26 mouse cellular contexts compared by ENCODE assay signal in the genomic region with DNA sequence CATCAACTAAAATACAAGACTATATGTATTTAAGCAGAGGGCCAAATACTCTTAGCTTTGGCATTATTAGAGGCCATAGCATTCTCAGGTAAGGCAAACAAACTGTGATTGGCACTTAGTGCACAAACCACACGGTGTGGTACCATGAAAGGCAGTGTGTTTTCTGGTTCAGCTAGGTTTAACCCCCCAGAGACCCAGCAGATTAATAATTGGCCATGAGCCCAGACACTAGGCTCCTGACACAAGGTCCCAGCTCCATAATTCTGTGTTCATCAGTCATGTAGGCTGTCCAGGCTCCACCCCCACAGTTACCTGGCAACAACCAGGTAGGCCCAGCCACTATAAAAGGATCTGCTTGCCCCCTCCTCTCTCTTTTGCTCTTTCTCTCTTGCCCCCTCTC.
"Had no signal": no experiment of that assay in that cellular context is flagged by ENCODE, and none has a peak within 500 bp of the region (broad histone marks: within the 10 kb centered on the region; RNA-seq: fewer than 3 reads in every experiment).

No protein-coding gene starts in this region.

- H3K4me3 ChIP-seq: heart, adult 2 months; heart, embryonic 13.5 days; heart, embryonic 15.5 days; hindbrain, embryonic 12.5 days; hindbrain, embryonic 15.5 days; kidney, embryonic 15.5 days; layer of hippocampus, adult 2 months; left cerebral cortex, adult 2 months; limb, embryonic 10.5 days; limb, embryonic 12.5 days; liver, embryonic 13.5 days had no signal

- H3K4me1 ChIP-seq: heart, embryonic 13.5 days; heart, embryonic 15.5 days; liver, embryonic 13.5 days had no signal

- H3K27me3 ChIP-seq: hindbrain, embryonic 15.5 days; liver, embryonic 13.5 days had no signal

- H3K9me3 ChIP-seq: heart, embryonic 13.5 days; heart, embryonic 15.5 days; hindbrain, embryonic 12.5 days; hindbrain, embryonic 15.5 days; kidney, embryonic 15.5 days; limb, embryonic 10.5 days; limb, embryonic 12.5 days; liver, embryonic 13.5 days had no signal

- H3K4me2 ChIP-seq: heart, embryonic 11.5 days; heart, embryonic 13.5 days; heart, embryonic 15.5 days; hindbrain, embryonic 12.5 days; hindbrain, embryonic 15.5 days; kidney, embryonic 15.5 days; limb, embryonic 12.5 days; liver, embryonic 11.5 days; liver, embryonic 13.5 days had no signal

- DNase-seq: gastrocnemius, postnatal 14 days; gastrocnemius, postnatal 36 days; heart, adult 2 months; heart, postnatal 14 days; heart, postnatal 36 days; kidney, adult 11 months; kidney, adult 2 months; kidney, adult 9 months; kidney, postnatal 25 days; kidney, postnatal 4 days; liver; liver, embryonic 13.5 days had no signal

- H3K27ac ChIP-seq: heart, adult 2 months; heart, embryonic 13.5 days; heart, embryonic 15.5 days; hindbrain, embryonic 12.5 days; hindbrain, embryonic 15.5 days; hindbrain, postnatal 0 days; kidney, embryonic 15.5 days; kidney, postnatal 0 days; left cerebral cortex, adult 2 months; limb, embryonic 10.5 days; limb, embryonic 12.5 days; liver, embryonic 13.5 days had no signal

- H3K36me3 ChIP-seq: heart, embryonic 13.5 days; heart, embryonic 15.5 days; hindbrain, embryonic 12.5 days; hindbrain, embryonic 15.5 days; kidney, embryonic 15.5 days; limb, embryonic 10.5 days; limb, embryonic 12.5 days; liver, embryonic 13.5 days had no signal

- ATAC-seq: hindbrain, postnatal 0 days; intestine, embryonic 16.5 days had no signal

- H3K9ac ChIP-seq: heart, embryonic 13.5 days; heart, embryonic 15.5 days; hindbrain, embryonic 12.5 days; hindbrain, embryonic 15.5 days; kidney, embryonic 15.5 days; limb, embryonic 12.5 days; liver, embryonic 13.5 days had no signal
